Mouse (Mus musculus): ENCODE measurements around the gene Slc9a8. TPM values are rescaled to one million over a fixed set of nuclear protein-coding genes. Genes with fewer than 3 reads are reported as not detected.

Slc9a8 gene
- total RNA-seq, 2 experiments from 2014 or later: 129 to 194 TPM

GRCm38 (mm10) chr2:167445911-167446780, 24.6 kb downstream of the Slc9a8 start:
- ATAC-seq (replicated peaks; ENCODE audit: low FRiP score, poor library complexity, severe bottlenecking): no peak

DNA sequence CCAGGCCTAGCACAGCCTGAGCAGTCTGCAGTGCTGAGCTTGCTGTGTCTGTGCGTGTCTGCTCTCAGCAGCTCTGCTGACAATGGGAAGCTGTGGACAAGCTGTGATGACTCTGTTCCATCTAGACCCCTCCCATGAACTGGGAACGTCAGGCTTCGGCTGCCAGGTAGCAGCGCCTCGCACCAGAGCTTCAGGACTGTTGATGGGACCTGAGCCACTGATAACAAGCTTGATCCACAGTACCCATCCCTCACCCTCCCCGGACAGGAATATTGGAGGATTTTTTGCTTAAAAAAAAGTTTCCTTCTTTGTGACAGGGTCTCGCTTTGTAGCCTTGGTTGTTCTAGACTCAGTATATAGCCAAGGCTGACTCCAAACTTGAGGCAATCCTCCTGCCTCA, 25.7 kb downstream of the Slc9a8 start:
- ATAC-seq (replicated peaks; ENCODE audit: low FRiP score, poor library complexity, severe bottlenecking): peak; percentile 60

DNA sequence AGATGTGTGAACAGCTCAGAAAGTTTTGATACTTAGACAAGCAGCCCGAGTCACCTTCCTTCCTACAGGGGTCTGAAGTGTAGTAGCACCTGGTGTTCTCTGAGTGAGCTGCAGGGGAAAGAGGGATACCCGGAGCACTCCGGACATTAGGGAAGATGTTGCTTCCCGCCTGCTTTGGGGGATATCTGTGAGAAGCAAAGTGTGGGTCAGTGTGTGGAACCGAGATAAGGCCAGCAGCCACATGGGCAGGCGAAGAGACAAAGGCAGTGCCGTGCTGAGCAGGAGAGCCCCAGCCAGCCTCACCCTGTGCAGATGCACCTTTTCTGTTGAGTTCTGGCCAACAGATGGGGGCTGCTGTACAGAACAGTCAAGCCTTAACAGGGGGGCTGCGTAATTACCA, 26.1 kb downstream of the Slc9a8 start:
- peak; percentile 90 for ATAC-seq (replicated peaks; ENCODE audit: low FRiP score, poor library complexity, severe bottlenecking)

DNA sequence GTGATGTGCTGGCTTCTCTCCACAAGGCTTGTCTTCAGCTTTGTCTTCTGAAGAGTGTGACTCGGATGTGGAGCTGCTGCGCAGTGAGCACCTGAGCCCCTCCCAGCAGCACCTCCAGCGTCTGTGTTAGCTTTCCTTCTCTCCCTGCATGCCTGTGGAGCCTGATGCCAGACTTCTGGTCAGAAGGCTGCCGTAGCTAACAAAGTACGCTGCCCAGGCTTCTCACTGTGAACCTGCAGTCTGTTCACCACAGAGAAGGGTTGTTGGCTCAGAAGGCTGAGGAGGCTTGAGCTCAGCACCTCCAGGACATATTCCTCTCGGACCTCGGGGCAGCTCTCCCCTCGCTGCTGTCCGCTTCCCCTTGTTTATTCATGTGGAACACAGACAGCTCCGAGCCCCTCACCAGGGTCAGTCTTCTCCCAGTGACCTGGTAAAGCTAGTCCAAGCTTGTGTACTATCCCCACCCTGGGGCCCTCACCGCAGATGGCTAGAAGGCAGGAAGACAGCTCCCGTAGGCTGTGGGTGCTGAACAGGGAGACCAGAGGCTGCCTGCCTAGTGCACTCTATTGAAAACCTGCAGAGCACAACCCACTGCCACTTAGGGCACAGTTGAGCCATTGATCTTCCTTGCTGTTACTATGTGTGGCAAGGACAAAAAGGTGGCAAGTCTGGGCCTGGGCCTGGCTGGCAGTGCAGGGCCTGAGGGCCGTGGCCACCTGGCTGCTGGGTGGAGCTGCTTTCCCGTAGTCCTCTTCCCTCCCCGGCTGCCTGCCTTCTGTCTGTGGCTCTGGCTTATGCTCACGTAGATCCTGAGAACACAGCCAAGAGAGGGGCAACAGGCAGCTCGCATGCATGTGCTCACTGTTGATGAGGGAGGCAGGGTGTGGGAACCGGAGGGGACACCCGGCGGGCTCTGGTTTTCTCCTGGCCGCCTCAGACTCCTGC, 28.1 kb downstream of the Slc9a8 start:
- no peak for ATAC-seq (replicated peaks; ENCODE audit: low FRiP score, poor library complexity, severe bottlenecking)

DNA sequence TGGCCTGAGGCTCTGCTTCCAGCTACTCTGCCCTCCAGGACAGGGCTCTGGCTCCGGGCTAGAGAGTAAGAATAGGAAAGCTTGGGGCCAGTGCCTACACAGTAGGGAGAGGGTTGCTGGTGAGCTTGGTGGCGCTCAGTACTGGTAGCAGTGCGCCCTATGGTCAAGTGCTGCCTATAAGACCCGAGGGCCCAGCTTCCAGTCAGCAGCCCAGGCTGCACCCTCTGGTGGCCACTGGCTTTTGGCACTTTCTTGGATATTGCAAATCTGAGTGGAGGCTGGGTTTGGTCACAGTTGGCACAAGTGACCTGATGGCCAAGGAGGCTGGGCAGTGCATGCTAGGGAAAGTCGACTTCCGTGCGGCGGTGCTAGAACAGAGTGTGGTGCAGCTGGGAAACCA, 29.1 kb downstream of the Slc9a8 start:
- ATAC-seq (replicated peaks; ENCODE audit: low FRiP score, poor library complexity, severe bottlenecking): no peak

GRCm38 (mm10) chr2:167453814-167454213, 32.3 kb downstream of the Slc9a8 start:
- no peak for ATAC-seq (replicated peaks; ENCODE audit: low FRiP score, poor library complexity, severe bottlenecking)

DNA sequence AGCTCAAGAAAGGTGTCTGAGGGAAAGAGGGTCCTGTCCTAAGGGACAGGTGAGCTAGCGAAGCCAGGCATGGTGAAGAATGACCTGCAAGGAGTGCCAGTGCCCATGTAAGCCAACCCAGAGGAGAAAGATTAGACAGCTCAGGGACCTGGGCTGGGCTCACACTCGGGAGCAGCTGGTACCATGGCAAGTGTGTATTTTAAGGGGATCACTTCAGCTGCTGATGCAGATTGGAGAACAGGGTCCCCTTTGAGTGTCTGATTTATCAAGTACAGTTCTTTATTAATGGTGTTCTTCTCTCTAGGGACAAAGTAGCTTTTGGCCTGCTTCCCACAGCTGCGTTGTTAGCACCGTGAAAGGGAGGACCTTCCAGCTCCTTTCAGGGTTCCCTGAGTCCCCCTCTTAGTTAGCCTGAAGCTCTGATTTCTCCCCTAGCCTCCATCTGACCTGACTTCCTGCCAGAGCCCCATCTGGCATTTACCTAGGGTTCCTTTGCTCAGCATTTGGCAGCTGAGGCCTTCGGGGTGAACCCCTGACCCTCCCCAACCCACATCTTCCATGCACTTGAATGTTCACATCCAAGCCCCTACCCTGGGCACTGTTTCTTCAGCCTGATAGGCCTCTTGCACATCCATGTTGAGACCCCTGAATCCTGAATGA, 35.0 kb downstream of the Slc9a8 start:
- no peak for ATAC-seq (replicated peaks; ENCODE audit: low FRiP score, poor library complexity, severe bottlenecking)

GRCm38 (mm10) chr2:167457213-167457612, 35.7 kb downstream of the Slc9a8 start:
- no peak for ATAC-seq (replicated peaks; ENCODE audit: low FRiP score, poor library complexity, severe bottlenecking)

- no peak for ATAC-seq (replicated peaks; ENCODE audit: low FRiP score, poor library complexity, severe bottlenecking)
Measured at GRCm38 (mm10) chr2:167458548-167458947, 37.0 kb downstream of the Slc9a8 start.

GRCm38 (mm10) chr2:167459071-167459865, 37.8 kb downstream of the Slc9a8 start:
- ATAC-seq (replicated peaks; ENCODE audit: low FRiP score, poor library complexity, severe bottlenecking): no peak

GRCm38 (mm10) chr2:167462954-167463353, 41.4 kb downstream of the Slc9a8 start:
- peak; percentile 82 for ATAC-seq (replicated peaks; ENCODE audit: low FRiP score, poor library complexity, severe bottlenecking)

- ATAC-seq (replicated peaks; ENCODE audit: low FRiP score, poor library complexity, severe bottlenecking): no peak
Measured at GRCm38 (mm10) chr2:167463802-167464201, 42.3 kb downstream of the Slc9a8 start.

DNA sequence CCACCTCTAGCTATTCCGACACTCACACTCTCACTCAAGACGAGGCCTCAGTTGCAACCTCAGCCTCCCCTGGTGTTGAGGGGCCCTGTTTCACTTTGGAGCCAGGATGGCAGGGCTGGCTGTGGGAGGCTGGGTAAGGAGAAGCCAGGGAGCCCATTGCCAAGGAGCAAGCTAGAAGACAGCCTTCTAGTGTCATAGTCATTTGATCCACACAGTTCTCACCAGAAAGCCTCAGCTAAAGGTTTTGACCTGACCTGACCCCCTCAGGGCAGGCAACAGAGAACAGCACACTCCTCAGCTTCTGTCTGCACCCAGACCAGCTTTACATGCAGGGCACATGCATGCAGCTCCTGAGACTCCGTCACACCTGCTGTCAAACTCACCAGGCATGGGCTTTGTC, 44.4 kb downstream of the Slc9a8 start:
- ATAC-seq (replicated peaks; ENCODE audit: low FRiP score, poor library complexity, severe bottlenecking): no peak

- no peak for ATAC-seq (replicated peaks; ENCODE audit: low FRiP score, poor library complexity, severe bottlenecking)
Measured at GRCm38 (mm10) chr2:167467214-167467613, 45.7 kb downstream of the Slc9a8 start.

GRCm38 (mm10) chr2:167468444-167468843, 46.9 kb downstream of the Slc9a8 start:
- 0 out of 2 replicates have a peak, but pooled peaks have one; percentile 56 for ATAC-seq (replicated peaks; ENCODE audit: low FRiP score, poor library complexity, severe bottlenecking)

- no peak for ATAC-seq (replicated peaks; ENCODE audit: low FRiP score, poor library complexity, severe bottlenecking)
Measured at GRCm38 (mm10) chr2:167470611-167471010, 49.1 kb downstream of the Slc9a8 start.

DNA sequence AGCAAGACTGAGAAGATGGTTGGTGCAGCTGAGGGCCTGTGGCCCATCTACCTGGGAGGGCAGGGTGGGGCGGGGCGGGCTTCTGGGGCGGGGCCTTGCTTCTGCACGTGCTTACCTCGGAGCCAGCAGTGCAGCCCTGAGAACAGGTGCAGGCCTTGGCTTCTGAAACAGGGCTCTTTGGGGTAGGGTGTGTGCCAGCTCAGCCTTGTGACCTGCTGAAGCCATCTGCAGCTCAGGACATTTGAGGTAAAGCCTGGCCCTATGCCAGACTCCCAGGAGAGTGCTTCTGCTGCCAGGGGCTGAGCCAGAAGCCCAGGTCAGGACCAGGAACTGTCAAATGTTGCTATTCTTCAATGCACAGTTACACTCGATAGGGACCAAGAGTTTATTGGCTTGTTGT, 50.1 kb downstream of the Slc9a8 start:
- ATAC-seq (replicated peaks; ENCODE audit: low FRiP score, poor library complexity, severe bottlenecking): no peak

- ATAC-seq (replicated peaks; ENCODE audit: low FRiP score, poor library complexity, severe bottlenecking): no peak
Measured at GRCm38 (mm10) chr2:167474218-167474617, 52.7 kb downstream of the Slc9a8 start.

- ATAC-seq (replicated peaks; ENCODE audit: low FRiP score, poor library complexity, severe bottlenecking): no peak
Measured at GRCm38 (mm10) chr2:167475596-167475995, 54.1 kb downstream of the Slc9a8 start.
